Mouse (Mus musculus) heart, embryonic 15.5 days (tissue): ENCODE data around the gene Dok3. TPM values are rescaled to one million over a fixed set of nuclear protein-coding genes. Genes with fewer than 3 reads are reported as not detected.

Source experiments
- ATAC-seq: fragments of 200-750 bp; cut with Nextera tagmentation; replicated peaks from 2 replicates; pipeline ENCODE4 v1.8.0; 2017; ENCODE audit warnings: low read depth, moderate TSS enrichment; ENCODE audit not compliant: insufficient number of reproducible peaks, insufficient read depth, low FRiP score
- H3K27ac ChIP-seq: fragments of 300-500 bp; sonication (generic); 2 replicates; pipeline ENCODE4 v1.5.1; 2015; ENCODE audit warnings: mild to moderate bottlenecking, inconsistent platforms
- H3K27me3 ChIP-seq: fragments of 300-500 bp; sonication (generic); 2 replicates; pipeline ENCODE4 v1.6.1; 2015; ENCODE audit warnings: inconsistent platforms
- H3K36me3 ChIP-seq: fragments of 300-500 bp; sonication (generic); 2 replicates; pipeline ENCODE4 v1.6.1; 2015; ENCODE audit warnings: mild to moderate bottlenecking, inconsistent platforms
- H3K4me1 ChIP-seq: fragments of 300-500 bp; sonication (generic); replicated peaks from 2 replicates; pipeline ENCODE4 v1.6.1; 2015; ENCODE audit warnings: inconsistent platforms
- H3K4me2 ChIP-seq: fragments of 300-500 bp; sonication (generic); 2 replicates; pipeline ENCODE4 v1.6.1; 2015; ENCODE audit warnings: inconsistent platforms, mild to moderate bottlenecking, moderate library complexity
- H3K4me3 ChIP-seq: fragments of 300-500 bp; sonication (generic); 2 replicates; pipeline ENCODE4 v1.5.1; 2015; ENCODE audit warnings: mild to moderate bottlenecking, inconsistent platforms
- H3K9ac ChIP-seq: fragments of 300-500 bp; sonication (generic); 2 replicates; pipeline ENCODE4 v1.6.1; 2015; ENCODE audit warnings: mild to moderate bottlenecking, inconsistent platforms
- H3K9me3 ChIP-seq: fragments of 300-500 bp; sonication (generic); replicated peaks from 2 replicates; pipeline ENCODE4 v1.6.1; 2016; ENCODE audit warnings: inconsistent platforms
- WGBS: fragments of 180-500 bp; shearing (Covaris S2); methylation state at CpG from one replicate; pipeline ENCODE4 v1.1.7; 2015; ENCODE audit warnings: mixed read lengths; 5-methylcytosine and 5-hydroxymethylcytosine counted together
- polyA plus RNA-seq: library from polyadenylated mRNA; unstranded; fragments of >200 nt; fragmentation: Nextera tagmentation; extraction: Ambion mirVana; gene quantifications from 2 replicates; pipeline ENCODE4 v1.2.1, GENCODE M21; 2015

The Dok3 gene
- polyA plus RNA-seq, 1 experiment from 2014 or later = 1.3 TPM

DNA sequence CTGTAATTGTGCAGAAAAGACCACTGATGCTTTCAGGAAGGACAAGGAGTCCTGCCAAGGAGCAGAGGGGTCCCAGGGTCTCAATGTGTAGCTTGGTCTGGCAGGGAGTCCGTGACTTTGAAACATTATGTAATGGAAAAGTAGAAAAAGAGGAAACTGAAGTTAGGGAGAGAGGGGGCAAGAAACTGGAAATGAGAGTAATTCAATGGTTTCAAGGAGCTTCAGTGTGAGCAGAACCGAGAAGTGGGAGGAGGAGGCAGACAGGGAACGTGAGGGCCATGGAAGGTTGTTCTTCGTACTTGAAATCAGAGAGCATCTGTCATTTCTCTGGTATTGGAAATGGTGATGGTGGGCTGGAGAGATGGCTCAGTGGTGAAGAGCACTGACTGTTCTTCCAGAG is 9.5 kb downstream of the Dok3 start:
- H3K27me3 ChIP-seq = peaks cover 20% of the 10 kb centered on the region
- ATAC-seq = no peak
- no peaks in the 10 kb centered on the region for H3K36me3 ChIP-seq
- no peaks in the 10 kb centered on the region for H3K9me3 ChIP-seq
- no peak overlapping the region for H3K4me2 ChIP-seq
- WGBS = 57% methylated on average over 4 of the region's 4 CpGs
- H3K27ac ChIP-seq = no peak overlapping the region
- H3K4me1 ChIP-seq = peaks cover 8% of the 10 kb centered on the region; the same call in 1 of the 2 replicates
- H3K4me3 ChIP-seq = no peak overlapping the region
- no peak overlapping the region for H3K9ac ChIP-seq

DNA sequence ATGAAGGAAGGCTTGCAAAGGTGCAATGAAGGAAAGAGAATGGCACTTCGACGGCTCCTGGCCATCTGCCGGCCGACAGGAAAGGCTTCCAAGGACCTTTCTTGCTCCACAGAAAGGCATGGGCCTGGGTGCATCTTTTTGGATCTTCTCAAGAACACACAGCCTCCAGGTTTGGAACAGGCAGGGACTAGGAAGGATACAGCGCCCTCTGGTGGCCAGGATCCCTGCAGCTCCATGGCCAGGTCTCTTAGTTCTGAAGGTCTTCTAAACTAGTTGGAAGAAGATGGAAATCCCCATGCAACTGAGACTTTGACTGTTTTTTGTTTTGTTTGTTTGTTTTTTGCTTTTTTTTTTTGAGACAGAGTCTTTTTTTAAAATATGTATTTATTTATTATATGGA is 12.1 kb downstream of the Dok3 start:
- peaks cover 11% of the 10 kb centered on the region for H3K4me1 ChIP-seq
- H3K36me3 ChIP-seq = no peaks in the 10 kb centered on the region
- ATAC-seq = no peak
- H3K27ac ChIP-seq = no peak overlapping the region
- no peak overlapping the region for H3K4me2 ChIP-seq
- H3K9ac ChIP-seq = no peak overlapping the region
- 5% methylated on average over 5 of the region's 5 CpGs for WGBS
- H3K27me3 ChIP-seq = peaks cover 29% of the 10 kb centered on the region
- H3K4me3 ChIP-seq = no peak overlapping the region
- no peaks in the 10 kb centered on the region for H3K9me3 ChIP-seq

DNA sequence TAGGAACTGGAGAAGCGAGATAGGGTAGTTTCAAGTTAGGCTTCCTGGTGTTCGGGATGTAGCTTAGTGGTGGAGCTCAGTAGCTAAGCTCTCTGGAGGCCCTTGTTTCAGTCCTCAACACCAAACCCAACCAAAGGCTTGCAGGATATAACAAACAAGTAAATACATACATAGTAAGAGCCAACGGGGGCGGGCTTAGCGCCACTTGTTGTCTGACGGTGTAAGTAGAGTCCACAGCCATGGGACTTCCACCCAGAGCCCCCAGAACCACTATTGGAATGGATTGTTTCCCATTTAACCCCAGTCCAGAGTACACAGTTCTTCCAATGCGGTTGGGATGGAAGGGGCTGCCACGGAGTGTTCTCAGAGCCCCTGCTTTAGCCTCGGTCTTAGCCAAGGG is 15.3 kb downstream of the Dok3 start:
- H3K4me2 ChIP-seq = peak overlapping the region; percentile 90
- H3K27me3 ChIP-seq = peaks cover 25% of the 10 kb centered on the region
- peaks cover 42% of the 10 kb centered on the region for H3K4me1 ChIP-seq
- no peaks in the 10 kb centered on the region for H3K9me3 ChIP-seq
- no peak overlapping the region for H3K27ac ChIP-seq
- WGBS = 23% methylated on average over 9 of the region's 9 CpGs
- H3K4me3 ChIP-seq = peak overlapping the region; percentile 88
- H3K9ac ChIP-seq = no peak overlapping the region
- ATAC-seq = no peak
- H3K36me3 ChIP-seq = peaks cover 8% of the 10 kb centered on the region

GRCm38 (mm10) chr13:55513111-55513748 is 15.9 kb downstream of the Dok3 start, which contains the start of gene Pdlim7:
Pdlim7 (minus strand) TSS chr13:55513676.
- Histone ChIP-seq H3K4me2 (peak within 1 kb of the TSS; percentile 90), H3K4me3 (peak within 1 kb of the TSS; percentile 88), H3K9ac (peak within 1 kb of the TSS; percentile 96), H3K36me3 (peaks cover 14% of the 10 kb centered on the region), H3K27ac (peak within 1 kb of the TSS; percentile 97), H3K9me3 (no peaks in the 10 kb centered on the region), H3K4me1 (peaks cover 48% of the 10 kb centered on the region), H3K27me3 (peaks cover 25% of the 10 kb centered on the region)
- under 1% methylated on average over 55 of the region's 55 CpGs for WGBS
- ATAC-seq = peak; percentile 54

DNA sequence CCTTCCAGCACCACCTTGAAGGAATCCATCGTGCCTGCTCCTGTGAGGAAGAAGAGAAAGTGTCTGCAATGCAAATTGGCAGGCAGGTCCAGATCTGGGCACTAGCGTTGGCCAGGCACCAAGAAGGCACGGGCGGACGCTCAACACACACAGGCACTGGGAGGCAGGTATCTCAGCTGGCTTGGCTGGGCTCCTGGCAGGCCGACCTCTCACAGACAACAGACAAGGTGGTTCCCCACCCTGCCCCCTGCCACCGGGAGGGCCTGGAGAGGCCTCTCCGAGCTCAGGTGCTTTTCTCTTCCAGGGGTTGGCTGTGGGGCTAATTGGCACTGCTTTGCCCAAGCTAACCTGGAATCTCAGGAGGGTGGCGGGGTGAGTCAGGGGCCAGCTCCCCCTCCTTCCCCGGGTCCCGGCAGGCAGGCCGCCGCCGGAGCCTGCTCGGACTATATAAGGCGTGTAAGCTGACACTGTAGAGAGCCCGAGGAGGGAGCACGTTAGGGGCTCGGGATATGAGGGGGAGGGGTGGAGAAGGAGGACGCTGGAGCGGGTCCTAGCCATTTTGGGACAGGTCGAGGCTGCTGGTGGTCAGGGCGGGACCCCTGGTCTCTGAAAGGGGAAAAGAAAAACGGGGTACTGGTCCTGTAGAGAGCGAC is 16.6 kb downstream of the Dok3 start:
- Histone ChIP-seq H3K4me1 (peaks cover 53% of the 10 kb centered on the region), H3K9me3 (no peaks in the 10 kb centered on the region), H3K36me3 (peaks cover 20% of the 10 kb centered on the region), H3K27ac (peak overlapping the region; percentile 97), H3K4me2 (peak overlapping the region; percentile 90), H3K9ac (peak overlapping the region; percentile 96), H3K27me3 (peaks cover 22% of the 10 kb centered on the region), H3K4me3 (peak overlapping the region; percentile 88)
- under 1% methylated on average over 25 of the region's 25 CpGs for WGBS
- ATAC-seq = peak; percentile 58

DNA sequence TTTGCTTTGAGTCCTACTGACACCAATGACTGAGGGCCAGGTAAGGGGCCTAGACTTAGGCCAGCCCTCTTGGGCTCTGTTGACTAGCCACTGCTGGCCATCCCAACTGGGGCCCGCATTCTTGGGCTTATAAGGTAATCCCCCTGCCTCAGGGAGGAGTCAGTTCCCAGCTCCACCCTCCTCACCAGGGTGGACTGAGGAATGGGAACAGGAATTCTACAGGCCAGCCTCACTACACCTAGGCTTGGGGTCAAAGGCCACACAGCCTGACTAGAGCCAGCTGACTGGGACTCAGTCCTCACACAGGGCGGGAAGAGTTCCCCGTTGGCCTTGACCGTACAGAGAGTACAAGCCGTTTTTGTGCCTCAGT is 17.6 kb downstream of the Dok3 start:
- Histone ChIP-seq H3K9ac (peak overlapping the region; percentile 96), H3K4me3 (peak overlapping the region; percentile 88), H3K36me3 (peaks cover 30% of the 10 kb centered on the region), H3K27ac (peak overlapping the region; percentile 97), H3K9me3 (no peaks in the 10 kb centered on the region), H3K27me3 (peaks cover 22% of the 10 kb centered on the region), H3K4me1 (peaks cover 56% of the 10 kb centered on the region), H3K4me2 (peak overlapping the region; percentile 90)
- ATAC-seq = no peak
- 18% methylated on average over 5 of the region's 5 CpGs for WGBS

DNA sequence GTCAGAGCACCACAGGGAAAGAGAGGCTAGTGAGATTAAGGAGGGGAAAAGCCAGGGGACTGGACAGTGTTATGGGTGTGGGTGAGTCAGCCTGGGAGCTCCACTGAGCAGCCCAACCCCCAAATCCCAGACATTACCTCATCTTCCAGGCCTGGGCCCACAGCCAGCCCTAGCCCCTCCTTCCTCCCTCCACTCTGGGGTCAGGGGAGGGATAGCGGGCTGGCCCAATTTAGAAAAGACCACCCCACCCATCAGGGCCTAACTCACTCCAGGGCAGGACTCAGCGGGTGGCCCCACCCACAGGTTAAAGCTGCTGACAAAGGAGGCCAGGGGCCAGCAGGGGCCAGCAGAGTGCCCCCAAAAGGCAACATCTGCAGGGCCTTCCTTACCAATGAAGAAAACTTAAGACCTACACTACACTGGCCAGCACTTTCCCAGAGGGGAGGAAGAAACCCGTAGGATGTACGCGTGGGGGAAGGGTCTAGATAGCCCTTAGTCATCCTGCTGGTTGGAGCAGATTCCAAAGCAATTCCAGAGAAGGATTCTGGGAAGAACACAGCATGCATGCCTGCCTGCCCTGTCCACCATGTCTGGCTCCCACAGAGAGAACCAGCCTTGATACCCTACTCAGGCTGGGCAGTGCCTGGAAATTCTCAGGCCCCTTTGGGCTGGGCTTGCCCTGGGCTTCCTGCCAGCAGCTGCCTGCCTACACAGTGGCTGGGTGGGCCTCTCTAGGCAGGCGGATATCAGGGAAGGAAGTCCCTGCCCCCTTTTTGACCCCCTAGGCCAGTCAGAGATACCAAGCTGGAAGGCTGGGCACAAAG is 18.2 kb downstream of the Dok3 start:
- Histone ChIP-seq H3K4me3 (peak overlapping the region; percentile 88), H3K4me1 (peaks cover 56% of the 10 kb centered on the region), H3K27me3 (peaks cover 22% of the 10 kb centered on the region), H3K36me3 (peaks cover 36% of the 10 kb centered on the region), H3K27ac (peak overlapping the region; percentile 97), H3K9ac (peak overlapping the region; percentile 96), H3K9me3 (no peaks in the 10 kb centered on the region), H3K4me2 (peak overlapping the region; percentile 90)
- peak; percentile 78 for ATAC-seq
- 1% methylated on average over 6 of the region's 6 CpGs for WGBS

- Histone ChIP-seq H3K4me2 (peak overlapping the region; percentile 90), H3K9ac (peak overlapping the region; percentile 96; the same call in 1 of the 2 replicates), H3K9me3 (no peaks in the 10 kb centered on the region), H3K27me3 (peaks cover 16% of the 10 kb centered on the region), H3K4me3 (peak overlapping the region; percentile 88; the same call in 1 of the 2 replicates), H3K36me3 (peaks cover 42% of the 10 kb centered on the region), H3K27ac (peak overlapping the region; percentile 97), H3K4me1 (peaks cover 56% of the 10 kb centered on the region)
- no peak for ATAC-seq
- 29% methylated on average over 3 of the region's 3 CpGs for WGBS
Observed at GRCm38 (mm10) chr13:55510332-55510667, 18.8 kb downstream of the Dok3 start.

DNA sequence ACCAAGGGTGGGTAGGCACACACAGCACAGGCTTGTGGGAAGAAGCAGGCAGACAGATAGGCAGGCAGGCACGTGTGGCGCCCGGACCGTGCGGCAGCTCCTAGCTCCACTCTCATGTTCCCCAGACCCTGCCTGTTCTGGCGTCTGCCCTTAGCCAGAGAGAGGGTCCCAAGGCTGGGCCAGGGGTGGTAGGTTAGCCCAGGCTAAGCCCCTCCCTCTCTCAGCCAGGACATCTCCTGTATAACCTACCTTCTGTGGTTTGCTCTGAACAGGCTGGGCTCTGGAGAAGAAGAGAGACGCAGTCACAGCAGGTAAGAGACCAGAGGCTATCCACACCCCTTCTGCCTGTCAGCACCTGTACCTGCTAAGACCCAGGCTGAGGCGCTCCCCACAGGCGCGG is 20.6 kb downstream of the Dok3 start:
- Histone ChIP-seq H3K27me3 (no peaks in the 10 kb centered on the region), H3K36me3 (peaks cover 53% of the 10 kb centered on the region), H3K4me2 (no peak overlapping the region), H3K4me1 (peaks cover 52% of the 10 kb centered on the region), H3K9me3 (no peaks in the 10 kb centered on the region), H3K9ac (no peak overlapping the region), H3K27ac (no peak overlapping the region), H3K4me3 (no peak overlapping the region)
- WGBS = 89% methylated on average over 10 of the region's 10 CpGs
- ATAC-seq = no peak

- H3K27ac ChIP-seq = no peak overlapping the region
- WGBS = 67% methylated on average over 11 of the region's 11 CpGs
- H3K4me2 ChIP-seq = no peak overlapping the region
- H3K4me1 ChIP-seq = peaks cover 54% of the 10 kb centered on the region
- peaks cover 59% of the 10 kb centered on the region for H3K36me3 ChIP-seq
- H3K27me3 ChIP-seq = no peaks in the 10 kb centered on the region
- H3K9me3 ChIP-seq = no peaks in the 10 kb centered on the region
- ATAC-seq = no peak
- no peak overlapping the region for H3K9ac ChIP-seq
- no peak overlapping the region for H3K4me3 ChIP-seq
Observed at GRCm38 (mm10) chr13:55507877-55508276, 21.2 kb downstream of the Dok3 start.

- Histone ChIP-seq H3K4me1 (peaks cover 46% of the 10 kb centered on the region), H3K4me3 (no peak overlapping the region), H3K4me2 (no peak overlapping the region), H3K27ac (no peak overlapping the region), H3K9ac (no peak overlapping the region), H3K9me3 (no peaks in the 10 kb centered on the region), H3K27me3 (0 out of 2 replicates have a peak, but pooled peaks cover 3% of the 10 kb centered on the region), H3K36me3 (peaks cover 70% of the 10 kb centered on the region)
- 86% methylated on average over 10 of the region's 10 CpGs for WGBS
- no peak for ATAC-seq
Observed at GRCm38 (mm10) chr13:55506697-55507096, 22.4 kb downstream of the Dok3 start.
